18 mouse cellular contexts compared by ENCODE assay signal in the genomic region with DNA sequence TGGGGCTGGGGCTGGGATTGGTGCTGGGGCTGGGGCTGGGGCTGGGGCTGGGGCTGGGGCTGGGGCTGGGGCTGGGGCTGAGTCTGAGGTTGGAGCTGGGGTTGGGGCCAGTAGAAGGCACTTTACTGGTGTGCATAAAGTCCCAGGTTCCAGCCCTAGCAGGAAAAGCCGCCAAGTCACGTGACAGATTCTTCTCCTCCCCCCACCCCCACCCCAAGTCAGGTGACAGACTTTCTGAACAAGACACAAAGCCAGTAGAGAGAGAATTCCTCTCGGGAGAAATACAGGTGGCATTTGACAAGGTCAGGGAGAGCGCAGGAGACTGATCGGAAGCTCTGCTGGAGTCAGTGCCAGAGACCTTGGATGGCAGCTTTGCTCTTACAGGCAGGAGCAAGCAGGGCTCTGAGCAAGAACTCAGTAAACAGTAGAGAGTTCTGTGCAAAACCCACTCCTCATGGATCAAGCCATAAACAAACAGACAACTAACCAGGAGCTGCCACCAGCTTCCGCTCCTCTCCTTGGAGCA.
DNase-seq lines count a peak whose midpoint lies in the region; ATAC-seq and TF ChIP-seq lines count a peak whose summit lies in the region.
"Had no signal": no experiment of that assay in that cellular context is flagged by ENCODE, and none has a peak within 500 bp of the region (broad histone marks: within the 10 kb centered on the region; RNA-seq: fewer than 3 reads in every experiment).

No protein-coding gene starts in this region.

- H3K4me2 ChIP-seq in hindbrain, postnatal 0 days (ENCODE audit: low read depth, low read length), result no peak overlapping the region
- H3K4me2 ChIP-seq in hindbrain, embryonic 11.5 days (replicated peaks; ENCODE audit: low read depth, low read length), result no peak overlapping the region
- no peak overlapping the region for H3K4me2 ChIP-seq in heart, postnatal 0 days (ENCODE audit: low read depth, low read length)
- H3K4me2 ChIP-seq: embryonic facial prominence, embryonic 13.5 days; limb, embryonic 12.5 days; liver, embryonic 15.5 days had no signal

- no peak overlapping the region for H3K9ac ChIP-seq in hindbrain, postnatal 0 days (replicated peaks; ENCODE audit: low read length)
- H3K9ac ChIP-seq in hindbrain, embryonic 11.5 days (ENCODE audit: low read depth, low read length), result no peak overlapping the region
- H3K9ac ChIP-seq in heart, postnatal 0 days (replicated peaks; ENCODE audit: low read depth, low read length), result no peak overlapping the region
- H3K9ac ChIP-seq: embryonic facial prominence, embryonic 13.5 days; limb, embryonic 12.5 days; liver, embryonic 15.5 days had no signal

- no peaks in the 10 kb centered on the region for H3K9me3 ChIP-seq in hindbrain, postnatal 0 days (ENCODE audit: low read length)
- no peaks in the 10 kb centered on the region for H3K9me3 ChIP-seq in hindbrain, embryonic 11.5 days (ENCODE audit: control insufficient read depth, low read length)
- no peaks in the 10 kb centered on the region for H3K9me3 ChIP-seq in heart, postnatal 0 days (replicated peaks; ENCODE audit: control insufficient read depth, low read length)
- H3K9me3 ChIP-seq: embryonic facial prominence, embryonic 13.5 days; limb, embryonic 12.5 days; liver, embryonic 15.5 days had no signal

- H3K4me3 ChIP-seq in hindbrain, postnatal 0 days (ENCODE audit: low read length), result no peak overlapping the region
- no peak overlapping the region for H3K4me3 ChIP-seq in hindbrain, embryonic 11.5 days (ENCODE audit: low read depth, low read length)
- no peak overlapping the region for H3K4me3 ChIP-seq in heart, postnatal 0 days (ENCODE audit: low read depth, low read length)
- H3K4me3 ChIP-seq: embryonic facial prominence, embryonic 13.5 days; limb, embryonic 12.5 days; liver, embryonic 15.5 days had no signal

- DNase-seq in hindbrain, postnatal 0 days (ENCODE audit: low spot score), result peak; percentile 11
- DNase-seq in hindbrain, embryonic 11.5 days (ENCODE audit: low spot score), result no peak
- peak; percentile 90 for DNase-seq in ZHBTc4 (ENCODE audit: low read depth, low spot score)
- DNase-seq in adrenal gland, postnatal 25 days, result peak; percentile 3
- peak; percentile 60 for DNase-seq in heart, postnatal 0 days (ENCODE audit: low spot score)
- DNase-seq in cerebellum, postnatal 14 days, result no peak
- no peak for DNase-seq in thymus, postnatal 36 days
- DNase-seq in Muller cell, postnatal 12 days (ENCODE audit: inconsistent ontology term), result no peak
- DNase-seq: cerebellum, adult 11 months; kidney, adult 8-10 months; lung, postnatal 14 days; thymus, postnatal 14 days had no signal

- H3K36me3 ChIP-seq in hindbrain, postnatal 0 days (ENCODE audit: insufficient read depth, low read length), result no peaks in the 10 kb centered on the region
- H3K36me3 ChIP-seq in hindbrain, embryonic 11.5 days (ENCODE audit: control insufficient read depth, insufficient read depth, low read length), result no peaks in the 10 kb centered on the region
- peaks cover 34% of the 10 kb centered on the region for H3K36me3 ChIP-seq in heart, postnatal 0 days (replicated peaks; ENCODE audit: control insufficient read depth, insufficient read depth, low read length)
- H3K36me3 ChIP-seq: embryonic facial prominence, embryonic 13.5 days; limb, embryonic 12.5 days; liver, embryonic 15.5 days had no signal

- H3K4me1 ChIP-seq in hindbrain, postnatal 0 days (ENCODE audit: insufficient read depth, low read length), result no peaks in the 10 kb centered on the region
- H3K4me1 ChIP-seq in hindbrain, embryonic 11.5 days (replicated peaks; ENCODE audit: control insufficient read depth, insufficient read depth, low read length), result no peaks in the 10 kb centered on the region; the same call in 1 of the 2 replicates
- peaks cover 12% of the 10 kb centered on the region; the same call in 1 of the 2 replicates for H3K4me1 ChIP-seq in heart, postnatal 0 days (ENCODE audit: control insufficient read depth, insufficient read depth)
- H3K4me1 ChIP-seq: embryonic facial prominence, embryonic 13.5 days; limb, embryonic 12.5 days had no signal

- WGBS in hindbrain, postnatal 0 days, result 44% methylated on average over 6 of the region's 6 CpGs
- WGBS in hindbrain, embryonic 11.5 days, result 60% methylated on average over 6 of the region's 6 CpGs
- WGBS in heart, postnatal 0 days, result 31% methylated on average over 6 of the region's 6 CpGs

- ATAC-seq in hindbrain, postnatal 0 days, result no peak
- no peak for ATAC-seq in hindbrain, embryonic 11.5 days (ENCODE audit: low FRiP score)
- ATAC-seq in heart, postnatal 0 days (ENCODE audit: insufficient read depth, low read depth), result peak; percentile 77
- ATAC-seq: CD4-positive, CD25-positive, alpha-beta regulatory T cell, adult 4 months; hindbrain, embryonic 16.5 days had no signal

- no peak for TF ChIP-seq CTCF in hindbrain, postnatal 0 days (IDR thresholded peaks at IDR 0.05; ENCODE audit: low read depth)
- no peak for TF ChIP-seq CTCF in heart, postnatal 0 days (IDR thresholded peaks at IDR 0.05; ENCODE audit: low read depth)

- no peak overlapping the region for H3K27ac ChIP-seq in hindbrain, postnatal 0 days
- no peak overlapping the region for H3K27ac ChIP-seq in hindbrain, embryonic 11.5 days (ENCODE audit: low read depth, low read length)
- H3K27ac ChIP-seq in heart, postnatal 0 days (ENCODE audit: low read depth), result peak overlapping the region; percentile 57
- H3K27ac ChIP-seq: embryonic facial prominence, embryonic 13.5 days; limb, embryonic 12.5 days; liver, embryonic 15.5 days; stomach, postnatal 0 days had no signal

- H3K27me3 ChIP-seq in hindbrain, postnatal 0 days (ENCODE audit: insufficient read depth, low read length), result no peaks in the 10 kb centered on the region; the same call in 1 of the 2 replicates
- H3K27me3 ChIP-seq in hindbrain, embryonic 11.5 days (ENCODE audit: control insufficient read depth, insufficient read depth, low read length), result no peaks in the 10 kb centered on the region
- no peaks in the 10 kb centered on the region for H3K27me3 ChIP-seq in heart, postnatal 0 days (ENCODE audit: control insufficient read depth, insufficient read depth, low read length)
- H3K27me3 ChIP-seq: embryonic facial prominence, embryonic 13.5 days; limb, embryonic 12.5 days; liver, embryonic 15.5 days had no signal

- TF ChIP-seq EP300 in heart, postnatal 0 days (IDR thresholded peaks at IDR 0.05; ENCODE audit: low read depth), result no peak

Comparison
In these comparisons a context has a peak if more than half of its experiments do, and no peak if none do; other contexts are left out.
1. DNase-seq: peak in hindbrain, postnatal 0 days (single experiment), ZHBTc4 (single experiment), adrenal gland, postnatal 25 days (single experiment) and heart, postnatal 0 days (single experiment); none in hindbrain, embryonic 11.5 days (single experiment), cerebellum, postnatal 14 days (0 of 2), thymus, postnatal 36 days (0 of 2) and Muller cell, postnatal 12 days (single experiment).